Mouse (Mus musculus) MEL (cell line): Measurements from ENCODE around the gene Usp54. TPM values are rescaled to one million over a fixed set of nuclear protein-coding genes. Genes with fewer than 3 reads are reported as not detected.

Experiments
- DNase-seq: peaks from one replicate; pipeline ENCODE4 v3.0.0; 2011; ENCODE audit warnings: low read depth, low spot score
- H3K27ac ChIP-seq: 2 replicates; pipeline ENCODE4 v1.5.1; 2012; ENCODE audit warnings: low read depth, mild to moderate bottlenecking, control low read depth, low read length, moderate library complexity; ENCODE audit not compliant: control insufficient read depth
- H3K27me3 ChIP-seq, 2 experiments: fragments of 150-350 bp in 1 of 2; sonication (generic) in 1 of 2; 2 replicates each; pipeline ENCODE4 v1.6.1; 2012; ENCODE audit warnings: low read length in 2 of 2, mild to moderate bottlenecking in 2 of 2, improper control_type of control experiment in 1 of 2, moderate library complexity in 1 of 2; ENCODE audit not compliant: insufficient read depth in 2 of 2, control insufficient read depth in 1 of 2
- H3K36me3 ChIP-seq, 2 experiments: 2 replicates each; pipeline ENCODE4 v1.6.1; 2012 to 2014; ENCODE audit warnings: low read length in 2 of 2, improper control_type of control experiment in 1 of 2, inconsistent platforms in 1 of 2, mild to moderate bottlenecking in 1 of 2; ENCODE audit not compliant: insufficient read depth in 2 of 2, control insufficient read depth in 1 of 2
- H3K4me1 ChIP-seq, 2 experiments: fragments of 150-350 bp in 1 of 2; sonication (generic) in 1 of 2; 2 replicates each; pipeline ENCODE4 v1.6.1; 2012; ENCODE audit warnings: low read length in 2 of 2, improper control_type of control experiment in 1 of 2, mild to moderate bottlenecking in 1 of 2; ENCODE audit not compliant: insufficient read depth in 2 of 2, control insufficient read depth in 1 of 2
- H3K4me3 ChIP-seq, 2 experiments: fragments of 150-350 bp in 1 of 2; sonication (generic) in 1 of 2; 2 replicates each; pipeline ENCODE4 v1.5.1; 2012; ENCODE audit warnings: low read depth in 2 of 2, low read length in 2 of 2, mild to moderate bottlenecking in 2 of 2, moderate library complexity in 2 of 2, control low read depth in 1 of 2, improper control_type of control experiment in 1 of 2; ENCODE audit not compliant: control insufficient read depth in 1 of 2, insufficient read depth in 1 of 2
- H3K79me2 ChIP-seq: 2 replicates; pipeline ENCODE4 v1.6.1; 2012; ENCODE audit warnings: mild to moderate bottlenecking, low read length, moderate library complexity; ENCODE audit not compliant: control insufficient read depth, poor library complexity, insufficient read depth
- H3K9ac ChIP-seq: 2 replicates; pipeline ENCODE4 v1.6.1; 2012; ENCODE audit warnings: low read depth, mild to moderate bottlenecking, control low read depth, low read length, moderate library complexity; ENCODE audit not compliant: control insufficient read depth, poor library complexity, severe bottlenecking
- H3K9me3 ChIP-seq: fragments of 150-350 bp; sonication (generic); replicated peaks from 2 replicates; pipeline ENCODE4 v1.6.1; 2012; ENCODE audit warnings: mild to moderate bottlenecking, low read length, improper control_type of control experiment, moderate library complexity; ENCODE audit not compliant: insufficient read depth
- BHLHE40 ChIP-seq: IDR thresholded peaks from 2 replicates; pipeline ENCODE4 v1.6.1; 2012; ENCODE audit warnings: low read depth, mild to moderate bottlenecking, inconsistent platforms, low read length, improper control_type of control experiment, borderline replicate concordance
- CHD1 ChIP-seq: IDR thresholded peaks from 2 replicates; pipeline ENCODE4 v1.6.1; 2012; ENCODE audit warnings: low read depth, mild to moderate bottlenecking, inconsistent platforms, low read length, improper control_type of control experiment
- CHD2 ChIP-seq: IDR thresholded peaks from 2 replicates; pipeline ENCODE4 v1.6.1; 2011; ENCODE audit warnings: low read length, improper control_type of control experiment
- EP300 ChIP-seq, 2 experiments: IDR thresholded peaks; 2 replicates each; pipeline ENCODE4 v1.6.1; 2011; ENCODE audit warnings: improper control_type of control experiment in 2 of 2, low read length in 2 of 2, low read depth in 1 of 2, mild to moderate bottlenecking in 1 of 2
- ETS1 ChIP-seq: IDR thresholded peaks from 2 replicates; pipeline ENCODE4 v1.6.1; 2012; ENCODE audit warnings: low read depth, mild to moderate bottlenecking, inconsistent platforms, low read length, improper control_type of control experiment, moderate library complexity
- GATA1 ChIP-seq: IDR thresholded peaks from 2 replicates; pipeline ENCODE4 v1.6.1; 2011; ENCODE audit warnings: low read depth, low read length, improper control_type of control experiment
- JUND ChIP-seq: IDR thresholded peaks from 2 replicates; pipeline ENCODE4 v1.6.1; 2011; ENCODE audit warnings: low read depth, mild to moderate bottlenecking, improper control_type of control experiment, low read length
- MAFK ChIP-seq: IDR thresholded peaks from 2 replicates; pipeline ENCODE4 v1.6.1; 2011; ENCODE audit warnings: low read depth, mild to moderate bottlenecking, low read length, improper control_type of control experiment, borderline replicate concordance
- MAX ChIP-seq: IDR thresholded peaks from 2 replicates; pipeline ENCODE4 v1.6.1; 2011; ENCODE audit warnings: low read length, improper control_type of control experiment
- MEF2A ChIP-seq: IDR thresholded peaks from 2 replicates; pipeline ENCODE4 v1.6.1; 2014; ENCODE audit warnings: low read depth, mild to moderate bottlenecking, inconsistent platforms, low read length, improper control_type of control experiment; ENCODE audit not compliant: poor library complexity, insufficient replicate concordance, severe bottlenecking; ENCODE audit errors: extremely low read depth
- MXI1 ChIP-seq: IDR thresholded peaks from 2 replicates; pipeline ENCODE4 v1.6.1; 2011; ENCODE audit warnings: mild to moderate bottlenecking, low read depth, low read length, improper control_type of control experiment
- MYC ChIP-seq: IDR thresholded peaks from 2 replicates; pipeline ENCODE4 v1.6.1; 2011; ENCODE audit warnings: low read depth, mild to moderate bottlenecking, low read length, improper control_type of control experiment, moderate library complexity
- NRF1 ChIP-seq: IDR thresholded peaks from 2 replicates; pipeline ENCODE4 v1.6.1; 2014; ENCODE audit warnings: low read depth, mild to moderate bottlenecking, inconsistent platforms, low read length, improper control_type of control experiment, moderate library complexity; ENCODE audit not compliant: poor library complexity, insufficient read depth, severe bottlenecking
- SIN3A ChIP-seq: IDR thresholded peaks from 2 replicates; pipeline ENCODE4 v1.6.1; 2012; ENCODE audit warnings: low read length, improper control_type of control experiment, inconsistent platforms
- SMC3 ChIP-seq: IDR thresholded peaks from 2 replicates; pipeline ENCODE4 v1.6.1; 2011; ENCODE audit warnings: low read depth, low read length, improper control_type of control experiment
- TBP ChIP-seq: IDR thresholded peaks from 2 replicates; pipeline ENCODE4 v1.8.0; 2011; ENCODE audit warnings: low read depth, low read length, improper control_type of control experiment
- USF1 ChIP-seq: IDR thresholded peaks from 2 replicates; pipeline ENCODE4 v1.6.1; 2014; ENCODE audit warnings: low read depth, mild to moderate bottlenecking, inconsistent platforms, low read length, improper control_type of control experiment, moderate library complexity
- polyA plus RNA-seq, 2 experiments: library from polyadenylated mRNA; stranded (reverse) in 1 of 2; unstranded in 1 of 2; fragments of >175 nt in 1 of 2; fragments of >200 nt in 1 of 2; gene quantifications; 2 replicates each; pipeline versions ENCODE4 v1.2.1 to v1.2.4; 2012; ENCODE audit warnings: low replicate concordance in 2 of 2, low read depth in 1 of 2; ENCODE audit not compliant: insufficient read length in 2 of 2, insufficient read depth in 1 of 2, missing spikeins in 1 of 2
- total RNA-seq: library from RNA; depleted of rRNA; stranded (reverse); fragments of 300-350 nt; gene quantifications from 2 replicates; pipeline ENCODE4 v1.2.3, GENCODE M21; 2012

The Usp54 gene
- total and polyA plus RNA-seq, 3 experiments, result 1.5 to 2.6 TPM; not detected in 1

DNA sequence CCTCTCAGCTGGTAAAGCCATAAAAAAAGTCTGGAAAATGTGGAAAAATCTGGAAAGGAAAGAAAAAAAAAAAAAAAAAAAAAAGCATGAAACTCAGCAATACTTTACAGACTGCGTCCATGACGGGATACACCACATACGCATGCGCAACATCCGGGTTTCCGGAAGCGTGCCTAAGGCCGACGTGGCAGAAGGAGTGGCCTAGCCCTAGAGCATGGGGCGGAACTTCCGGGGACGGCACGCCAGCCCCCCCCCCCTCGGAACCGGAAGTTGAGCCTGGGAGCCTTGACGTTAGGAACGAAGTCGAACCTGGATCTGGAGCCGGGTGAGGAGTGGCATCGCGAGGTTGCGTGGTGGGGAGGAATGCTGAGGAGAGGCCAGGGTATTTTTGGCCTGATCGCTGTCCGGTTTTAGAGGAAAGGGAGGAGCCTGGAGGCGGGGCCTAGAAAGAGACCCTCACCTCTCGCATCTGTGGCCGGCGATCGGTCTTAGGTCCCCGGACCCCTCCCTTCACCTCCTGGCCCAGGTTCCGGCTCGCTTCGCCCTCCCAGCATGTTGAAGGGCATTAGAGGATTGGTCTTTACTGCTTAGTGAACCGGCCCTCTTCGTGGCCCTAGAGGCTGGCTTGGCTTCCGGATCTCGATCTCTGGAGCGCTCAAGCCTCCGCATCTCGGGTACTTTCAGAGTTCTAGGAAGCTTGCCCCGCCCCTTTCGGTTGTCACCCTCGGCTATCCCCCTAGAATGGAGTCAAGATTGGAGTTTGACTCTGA, 33.4 kb upstream of the Usp54 start, which contains the start of gene Sec24c (continued):
- no peak for TF ChIP-seq USF1
- TF ChIP-seq GATA1, result 0 out of 2 replicates have a peak, but pooled peaks have one; percentile 18
- TF ChIP-seq MXI1, result peak; percentile 56
- TF ChIP-seq CHD1, result no peak
- peak; percentile 82 for TF ChIP-seq SIN3A

DNA sequence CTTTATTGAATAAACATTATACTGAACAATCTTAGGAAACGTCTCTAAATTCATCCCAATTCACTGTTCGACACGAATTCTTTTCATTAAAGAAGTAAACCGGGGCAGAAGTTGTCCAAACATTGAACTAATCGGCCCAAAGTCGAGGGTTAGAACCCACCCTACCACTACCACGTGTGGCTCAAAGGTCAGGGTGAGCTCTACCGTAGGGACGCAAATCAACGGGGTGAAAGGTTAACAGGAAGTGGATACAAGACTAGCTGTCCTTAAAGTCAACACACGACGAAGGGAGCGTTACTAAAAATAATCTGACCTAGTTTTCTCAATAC, 32.8 kb upstream of the Usp54 start:
- DNase-seq, result no peak
- H3K9ac ChIP-seq, result peak overlapping the region; percentile 77
- H3K79me2 ChIP-seq, result peaks cover 17% of the 10 kb centered on the region
- no peaks in the 10 kb centered on the region for H3K27me3 ChIP-seq
- H3K4me3 ChIP-seq, result peak overlapping the region; percentile 54 to 89
- TF ChIP-seq TBP (no peak), CHD2 (peak; percentile 33; the same call in 1 of the 2 replicates), JUND (0 out of 2 replicates have a peak, but pooled peaks have one; percentile 29), SMC3 (no peak), ETS1 (peak; percentile 11; the same call in 1 of the 2 replicates), MXI1 (peak; percentile 90), BHLHE40 (no peak), MEF2A (no peak), EP300 (IDR thresholded peaks at IDR 0.05; ENCODE audit: low read depth in 1 of 2, low read length in 2 of 2) (0 out of 4 replicates have a peak, but pooled peaks of 1 of the 2 experiments have one; percentile 6), MAX (peak; percentile 87), MYC (peak; percentile 97), USF1 (peak; percentile 59), NRF1 (no peak), MAFK (no peak)
- peaks cover 8 to 11% of the 10 kb centered on the region in 2 experiments for H3K4me1 ChIP-seq
- peaks cover 14 to 19% of the 10 kb centered on the region in 2 experiments for H3K36me3 ChIP-seq
- H3K9me3 ChIP-seq, result no peaks in the 10 kb centered on the region
- peak overlapping the region; percentile 82 for H3K27ac ChIP-seq
